ENCODE assay signal across 29 mouse cellular contexts in the genomic region with DNA sequence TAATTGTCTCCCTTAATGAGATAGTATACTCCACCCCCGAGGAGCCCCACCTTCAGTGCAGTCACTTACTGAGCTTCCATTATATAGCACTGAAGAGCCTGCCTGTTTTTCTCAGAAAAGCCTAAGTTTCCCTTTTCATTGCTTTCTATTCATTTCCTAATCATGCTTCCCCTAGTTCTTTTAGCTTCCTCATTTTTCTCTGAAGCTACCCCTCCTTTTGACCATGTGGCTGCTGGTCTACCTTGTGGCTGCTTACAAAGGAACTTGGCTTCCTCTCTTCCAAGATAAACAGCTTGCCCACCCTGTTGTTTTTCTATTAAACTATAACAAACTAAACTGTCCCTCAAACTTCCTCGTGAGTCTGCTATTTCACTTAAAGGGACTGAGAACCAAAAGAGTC. TPM values are rescaled to one million over a fixed set of nuclear protein-coding genes. Genes with fewer than 3 reads are reported as not detected.
A peak's percentile ranks its signal among the peaks of the same experiment; 100 is the strongest.
DNase-seq lines count a peak whose midpoint lies in the region; TF ChIP-seq lines count a peak whose summit lies in the region.
"Had no signal": no experiment of that assay in that cellular context is flagged by ENCODE, and none has a peak within 500 bp of the region (broad histone marks: within the 10 kb centered on the region; RNA-seq: fewer than 3 reads in every experiment).

No protein-coding gene starts in this region.

- no peak for TF ChIP-seq POLR2A in bone marrow macrophage, adult 2 months (IDR thresholded peaks at IDR 0.05; ENCODE audit: borderline replicate concordance, low read depth, low read length)

- peak overlapping the region; percentile 81 for H3K27ac ChIP-seq in bone marrow macrophage, adult 2 months (ENCODE audit: insufficient read depth, low read depth, low read length)
- H3K27ac ChIP-seq: embryonic facial prominence, embryonic 10.5 days; embryonic facial prominence, embryonic 15.5 days; forebrain, embryonic 12.5 days; hindbrain, embryonic 10.5 days; hindbrain, embryonic 15.5 days; kidney, embryonic 15.5 days; left cerebral cortex, adult 2 months; limb, embryonic 13.5 days; liver, embryonic 13.5 days; macrophage; neural tube, embryonic 12.5 days had no signal

- H3K4me1 ChIP-seq in bone marrow macrophage, adult 2 months (ENCODE audit: control insufficient read depth, insufficient read depth, low read length): peaks cover 15% of the 10 kb centered on the region
- peaks cover 46% of the 10 kb centered on the region for H3K4me1 ChIP-seq in megakaryocyte, embryonic 14.5 days
- H3K4me1 ChIP-seq: embryonic facial prominence, embryonic 10.5 days; embryonic facial prominence, embryonic 15.5 days; forebrain, embryonic 12.5 days; hindbrain, embryonic 10.5 days; hindbrain, embryonic 15.5 days; kidney, embryonic 15.5 days; limb, embryonic 13.5 days; liver, embryonic 13.5 days; neural tube, embryonic 12.5 days had no signal

- H3K9me3 ChIP-seq in megakaryocyte, embryonic 14.5 days: no peaks in the 10 kb centered on the region
- H3K9me3 ChIP-seq: embryonic facial prominence, embryonic 10.5 days; embryonic facial prominence, embryonic 15.5 days; forebrain, embryonic 12.5 days; hindbrain, embryonic 10.5 days; hindbrain, embryonic 15.5 days; kidney, embryonic 15.5 days; limb, embryonic 13.5 days; liver, embryonic 13.5 days; neural tube, embryonic 12.5 days had no signal

- peak; percentile 6 for DNase-seq in lung, postnatal 36 days
- no peak for DNase-seq in lung, postnatal 4 days
- no peak for DNase-seq in spleen, postnatal 4 days (ENCODE audit: low spot score in 2 of 2)
- no peak for DNase-seq in cerebellum, adult 9-11 months
- DNase-seq in gastrocnemius, postnatal 10 days: no peak
- DNase-seq: adrenal gland, postnatal 25 days; cerebellum, adult 18-20 months; cerebellum, postnatal 14 days; gastrocnemius, postnatal 25 days; kidney, adult 11 months; kidney, postnatal 25 days; liver, embryonic 13.5 days; lung, adult 2 months; right cerebral cortex, adult 18-20 months; right cerebral cortex, postnatal 4 days had no signal

- H3K4me3 ChIP-seq in bone marrow macrophage, adult 2 months (ENCODE audit: insufficient read depth, low read length): no peak overlapping the region
- H3K4me3 ChIP-seq in megakaryocyte, embryonic 14.5 days (replicated peaks): peak overlapping the region; percentile 72
- H3K4me3 ChIP-seq: embryonic facial prominence, embryonic 10.5 days; embryonic facial prominence, embryonic 15.5 days; forebrain, embryonic 12.5 days; hindbrain, embryonic 10.5 days; hindbrain, embryonic 15.5 days; kidney, embryonic 15.5 days; left cerebral cortex, adult 2 months; limb, embryonic 13.5 days; liver, embryonic 13.5 days; myocyte; neural tube, embryonic 12.5 days had no signal

- no peak for TF ChIP-seq CTCF in bone marrow macrophage, adult 2 months (IDR thresholded peaks at IDR 0.05; ENCODE audit: low read depth, low read length)

- no peaks in the 10 kb centered on the region for H3K36me3 ChIP-seq in megakaryocyte, embryonic 14.5 days (replicated peaks; ENCODE audit: low read length)
- H3K36me3 ChIP-seq: embryonic facial prominence, embryonic 10.5 days; embryonic facial prominence, embryonic 15.5 days; forebrain, embryonic 12.5 days; hindbrain, embryonic 10.5 days; hindbrain, embryonic 15.5 days; kidney, embryonic 15.5 days; limb, embryonic 13.5 days; liver, embryonic 13.5 days; neural tube, embryonic 12.5 days had no signal

- H3K27me3 ChIP-seq in megakaryocyte, embryonic 14.5 days (replicated peaks): peaks cover 9% of the 10 kb centered on the region
- H3K27me3 ChIP-seq: CH12.LX; hindbrain, embryonic 15.5 days; liver, embryonic 13.5 days; neural tube, embryonic 12.5 days had no signal

RNA-seq across cellular contexts. Expression of a gene that starts 31.4 kb away (rescaled TPM):
- 21.8 and 25.6 TPM in 2 replicates for polyA plus RNA-seq in bone marrow macrophage, adult 2 months (2012; ENCODE audit: insufficient read depth, insufficient read length, missing spikeins)
- polyA plus RNA-seq in megakaryocyte, embryonic 14.5 days (2012; ENCODE audit: insufficient read depth, low replicate concordance): 12.8 and 16.5 TPM in 2 replicates
- total RNA-seq in gastrocnemius, postnatal 10 days (2021): 10 to 100 TPM in 1 of 2 experiments, 1 to 10 TPM in 1; 7.6 to 10.6 TPM
